Mouse (Mus musculus): ENCODE results near the gene Wwox. TPM values are rescaled to one million over a fixed set of nuclear protein-coding genes. Genes with fewer than 3 reads are reported as not detected.

The Wwox gene
- polyA plus RNA-seq, 1 experiment from 2014 or later = 14.9 TPM

- Histone ChIP-seq H3K27me3 (replicated peaks; ENCODE audit: control insufficient read depth, insufficient read depth, low read length) (no peaks in the 10 kb centered on the region), H3K36me3 (ENCODE audit: control insufficient read depth, insufficient read depth, low read length) (no peaks in the 10 kb centered on the region), H3K9me3 (ENCODE audit: control insufficient read depth, low read length) (no peaks in the 10 kb centered on the region), H3K9ac (ENCODE audit: low read depth, low read length) (no peak overlapping the region), H3K4me2 (ENCODE audit: low read length) (no peak overlapping the region), H3K27ac (ENCODE audit: low read depth, low read length) (no peak overlapping the region), H3K4me1 (ENCODE audit: control insufficient read depth, insufficient read depth, low read depth, low read length) (no peaks in the 10 kb centered on the region; the same call in 1 of the 2 replicates), H3K4me3 (ENCODE audit: low read length) (no peak overlapping the region)
- ATAC-seq = no peak
- WGBS = 99% methylated on average over 8 of the region's 8 CpGs
These were observed 431.0 kb downstream of the Wwox start for GRCm38 (mm10) chr8:114870410-114870809.

- Histone ChIP-seq H3K4me1 (ENCODE audit: control insufficient read depth, insufficient read depth, low read depth, low read length) (peaks cover 4% of the 10 kb centered on the region), H3K9me3 (ENCODE audit: control insufficient read depth, low read length) (no peaks in the 10 kb centered on the region), H3K9ac (ENCODE audit: low read depth, low read length) (no peak overlapping the region), H3K4me3 (ENCODE audit: low read length) (no peak overlapping the region), H3K27me3 (replicated peaks; ENCODE audit: control insufficient read depth, insufficient read depth, low read length) (no peaks in the 10 kb centered on the region), H3K27ac (ENCODE audit: low read depth, low read length) (no peak overlapping the region), H3K4me2 (ENCODE audit: low read length) (no peak overlapping the region), H3K36me3 (ENCODE audit: control insufficient read depth, insufficient read depth, low read length) (no peaks in the 10 kb centered on the region)
- 49% methylated on average over 3 of the region's 3 CpGs for WGBS
- ATAC-seq = no peak
These were observed 433.0 kb downstream of the Wwox start for GRCm38 (mm10) chr8:114872491-114872890.

GRCm38 (mm10) chr8:114875161-114875560 is 435.7 kb downstream of the Wwox start:
- Histone ChIP-seq H3K9ac (ENCODE audit: low read depth, low read length) (no peak overlapping the region), H3K4me2 (ENCODE audit: low read length) (no peak overlapping the region), H3K27me3 (replicated peaks; ENCODE audit: control insufficient read depth, insufficient read depth, low read length) (no peaks in the 10 kb centered on the region), H3K9me3 (ENCODE audit: control insufficient read depth, low read length) (no peaks in the 10 kb centered on the region), H3K27ac (ENCODE audit: low read depth, low read length) (no peak overlapping the region), H3K4me3 (ENCODE audit: low read length) (no peak overlapping the region), H3K36me3 (ENCODE audit: control insufficient read depth, insufficient read depth, low read length) (no peaks in the 10 kb centered on the region), H3K4me1 (ENCODE audit: control insufficient read depth, insufficient read depth, low read depth, low read length) (peaks cover 4% of the 10 kb centered on the region)
- no peak for ATAC-seq
- 78% methylated on average over 5 of the region's 5 CpGs for WGBS

GRCm38 (mm10) chr8:114876161-114876611 is 436.7 kb downstream of the Wwox start:
- Histone ChIP-seq H3K4me2 (ENCODE audit: low read length) (peak overlapping the region; percentile 30), H3K9ac (ENCODE audit: low read depth, low read length) (no peak overlapping the region), H3K27ac (ENCODE audit: low read depth, low read length) (no peak overlapping the region; the same call in 1 of the 2 replicates), H3K4me3 (ENCODE audit: low read length) (no peak overlapping the region), H3K36me3 (ENCODE audit: control insufficient read depth, insufficient read depth, low read length) (no peaks in the 10 kb centered on the region), H3K9me3 (ENCODE audit: control insufficient read depth, low read length) (no peaks in the 10 kb centered on the region), H3K4me1 (ENCODE audit: control insufficient read depth, insufficient read depth, low read depth, low read length) (peaks cover 4% of the 10 kb centered on the region), H3K27me3 (replicated peaks; ENCODE audit: control insufficient read depth, insufficient read depth, low read length) (no peaks in the 10 kb centered on the region)
- no peak for ATAC-seq
- 6% methylated on average over 11 of the region's 11 CpGs for WGBS

GRCm38 (mm10) chr8:114876696-114877206 is 437.3 kb downstream of the Wwox start:
- Histone ChIP-seq H3K36me3 (ENCODE audit: control insufficient read depth, insufficient read depth, low read length) (no peaks in the 10 kb centered on the region), H3K4me1 (ENCODE audit: control insufficient read depth, insufficient read depth, low read depth, low read length) (peaks cover 4% of the 10 kb centered on the region), H3K4me2 (ENCODE audit: low read length) (no peak overlapping the region; the same call in 1 of the 2 replicates), H3K27ac (ENCODE audit: low read depth, low read length) (no peak overlapping the region), H3K9ac (ENCODE audit: low read depth, low read length) (no peak overlapping the region), H3K27me3 (replicated peaks; ENCODE audit: control insufficient read depth, insufficient read depth, low read length) (no peaks in the 10 kb centered on the region), H3K9me3 (ENCODE audit: control insufficient read depth, low read length) (no peaks in the 10 kb centered on the region), H3K4me3 (ENCODE audit: low read length) (no peak overlapping the region)
- ATAC-seq = no peak
- 34% methylated on average over 9 of the region's 9 CpGs for WGBS

- no peak overlapping the region for H3K27ac ChIP-seq (ENCODE audit: low read depth, low read length)
- no peaks in the 10 kb centered on the region for H3K27me3 ChIP-seq (replicated peaks; ENCODE audit: control insufficient read depth, insufficient read depth, low read length)
- 66% methylated on average over 10 of the region's 10 CpGs for WGBS
- H3K4me3 ChIP-seq (ENCODE audit: low read length) = no peak overlapping the region
- H3K36me3 ChIP-seq (ENCODE audit: control insufficient read depth, insufficient read depth, low read length) = no peaks in the 10 kb centered on the region
- no peaks in the 10 kb centered on the region for H3K9me3 ChIP-seq (ENCODE audit: control insufficient read depth, low read length)
- no peak overlapping the region for H3K4me2 ChIP-seq (ENCODE audit: low read length)
- H3K9ac ChIP-seq (ENCODE audit: low read depth, low read length) = no peak overlapping the region
- no peak for ATAC-seq
- peaks cover 7% of the 10 kb centered on the region for H3K4me1 ChIP-seq (ENCODE audit: control insufficient read depth, insufficient read depth, low read depth, low read length)
These were observed 437.8 kb downstream of the Wwox start for GRCm38 (mm10) chr8:114877234-114877633.

- 67% methylated on average over 14 of the region's 14 CpGs for WGBS
- no peak overlapping the region for H3K4me2 ChIP-seq (ENCODE audit: low read length)
- no peak overlapping the region for H3K4me3 ChIP-seq (ENCODE audit: low read length)
- no peaks in the 10 kb centered on the region for H3K9me3 ChIP-seq (ENCODE audit: control insufficient read depth, low read length)
- H3K27me3 ChIP-seq (replicated peaks; ENCODE audit: control insufficient read depth, insufficient read depth, low read length) = no peaks in the 10 kb centered on the region
- peaks cover 7% of the 10 kb centered on the region for H3K4me1 ChIP-seq (ENCODE audit: control insufficient read depth, insufficient read depth, low read depth, low read length)
- ATAC-seq = no peak
- no peak overlapping the region for H3K27ac ChIP-seq (ENCODE audit: low read depth, low read length)
- no peaks in the 10 kb centered on the region for H3K36me3 ChIP-seq (ENCODE audit: control insufficient read depth, insufficient read depth, low read length)
- H3K9ac ChIP-seq (ENCODE audit: low read depth, low read length) = no peak overlapping the region
These were observed 439.2 kb downstream of the Wwox start for GRCm38 (mm10) chr8:114878449-114879276.

- Histone ChIP-seq H3K4me3 (ENCODE audit: low read length) (no peak overlapping the region), H3K4me2 (ENCODE audit: low read length) (no peak overlapping the region), H3K27ac (ENCODE audit: low read depth, low read length) (no peak overlapping the region), H3K36me3 (ENCODE audit: control insufficient read depth, insufficient read depth, low read length) (no peaks in the 10 kb centered on the region), H3K27me3 (replicated peaks; ENCODE audit: control insufficient read depth, insufficient read depth, low read length) (no peaks in the 10 kb centered on the region), H3K4me1 (ENCODE audit: control insufficient read depth, insufficient read depth, low read depth, low read length) (peaks cover 7% of the 10 kb centered on the region), H3K9ac (ENCODE audit: low read depth, low read length) (no peak overlapping the region), H3K9me3 (ENCODE audit: control insufficient read depth, low read length) (no peaks in the 10 kb centered on the region)
- no peak for ATAC-seq
- WGBS = 93% methylated on average over 4 of the region's 4 CpGs
These were observed 439.8 kb downstream of the Wwox start for GRCm38 (mm10) chr8:114879277-114879568.

- H3K9ac ChIP-seq (ENCODE audit: low read depth, low read length) = no peak overlapping the region
- H3K4me2 ChIP-seq (ENCODE audit: low read length) = no peak overlapping the region
- peaks cover 7% of the 10 kb centered on the region for H3K4me1 ChIP-seq (ENCODE audit: control insufficient read depth, insufficient read depth, low read depth, low read length)
- no peaks in the 10 kb centered on the region for H3K36me3 ChIP-seq (ENCODE audit: control insufficient read depth, insufficient read depth, low read length)
- no peak overlapping the region for H3K4me3 ChIP-seq (ENCODE audit: low read length)
- no peaks in the 10 kb centered on the region for H3K9me3 ChIP-seq (ENCODE audit: control insufficient read depth, low read length)
- ATAC-seq = no peak
- 77% methylated on average over 2 of the region's 2 CpGs for WGBS
- H3K27ac ChIP-seq (ENCODE audit: low read depth, low read length) = no peak overlapping the region
- no peaks in the 10 kb centered on the region for H3K27me3 ChIP-seq (replicated peaks; ENCODE audit: control insufficient read depth, insufficient read depth, low read length)
These were observed 440.2 kb downstream of the Wwox start for GRCm38 (mm10) chr8:114879678-114880077.

All from hindbrain, embryonic 16.5 days (tissue).